Mouse (Mus musculus) adipose tissue, adult 10 weeks (tissue): ENCODE data around the gene Scnm1. TPM values are rescaled to one million over a fixed set of nuclear protein-coding genes. Genes with fewer than 3 reads are reported as not detected.

Experiments
- polyA plus RNA-seq: library from polyadenylated mRNA; stranded (reverse); fragments of 350-450 nt; fragmentation: Illumina TruSeq; extraction: RNeasy Lipid Tissue Mini Kit (QIAGEN cat#74804); gene quantifications from one replicate; pipeline ENCODE4 v1.2.3, GENCODE M21; 2014; ENCODE audit warnings: low read depth, low replicate concordance

Scnm1 gene
- polyA plus RNA-seq, result 34.3 TPM

GRCm38 (mm10) chr3:95133680-95134101, at the start of gene Scnm1, which contains the start of gene Lysmd1:
Scnm1 (minus strand) TSS chr3:95134011.
Lysmd1 (plus strand) TSS chr3:95134088.

GRCm38 (mm10) chr3:95159987-95160963, 26.5 kb upstream of the Scnm1 start, which contains the start of gene Sema6c:
Sema6c (plus strand) TSS chr3:95160457.

GRCm38 (mm10) chr3:95141952-95142616, 8.3 kb upstream of the Scnm1 start, which contains the start of gene Tnfaip8l2:
Tnfaip8l2 (minus strand) TSS chr3:95142360.

GRCm38 (mm10) chr3:95124246-95124645, 9.6 kb downstream of the Scnm1 start, which contains the start of gene Tmod4:
Tmod4 (plus strand) TSS chr3:95124476.

GRCm38 (mm10) chr3:95110911-95111726, 22.7 kb downstream of the Scnm1 start, which contains the start of gene Vps72:
Vps72 (plus strand) TSS chr3:95111022.

GRCm38 (mm10) chr3:95106338-95107117, 27.3 kb downstream of the Scnm1 start, which contains the start of gene Pip5k1a:
Pip5k1a (minus strand) TSS chr3:95106930.

Other genes with a start within 250 kb of the Scnm1 start
- gene Psmb4, start 247.1 kb downstream of the Scnm1 start, polyA plus RNA-seq, result 211 TPM
- 123 TPM for gene Selenbp1, start 201.0 kb downstream of the Scnm1 start, polyA plus RNA-seq
- 13.5 TPM for gene Rfx5, start 179.9 kb downstream of the Scnm1 start, polyA plus RNA-seq
- gene Pi4kb, start 159.3 kb downstream of the Scnm1 start, polyA plus RNA-seq, result 33.9 TPM
- gene Zfp687, start 118.6 kb downstream of the Scnm1 start, polyA plus RNA-seq, result 24.9 TPM
- 134 TPM for gene Psmd4, start 91.4 kb downstream of the Scnm1 start, polyA plus RNA-seq
- gene Pip5k1a, start 27.1 kb downstream of the Scnm1 start, polyA plus RNA-seq, result 19.1 TPM
- 45.3 TPM for gene Vps72, start 23.0 kb downstream of the Scnm1 start, polyA plus RNA-seq
- 0.31 TPM for gene Tmod4, start 9.5 kb downstream of the Scnm1 start, polyA plus RNA-seq
- gene Lysmd1, start 77 bp upstream of the Scnm1 start, polyA plus RNA-seq, result 11.0 TPM
- gene Tnfaip8l2, start 8.3 kb upstream of the Scnm1 start, polyA plus RNA-seq, result 9.1 TPM
- 4.2 TPM for gene Sema6c, start 26.4 kb upstream of the Scnm1 start, polyA plus RNA-seq
- 18.6 TPM for gene Gabpb2, start 83.9 kb upstream of the Scnm1 start, polyA plus RNA-seq
- 69.2 TPM for gene Cdc42se1, start 94.7 kb upstream of the Scnm1 start, polyA plus RNA-seq
- 22.7 TPM for gene Mllt11, start 98.2 kb upstream of the Scnm1 start, polyA plus RNA-seq
- gene Gm128, start 107.6 kb upstream of the Scnm1 start, polyA plus RNA-seq, result 5.9 TPM
- gene Bnipl, start 117.2 kb upstream of the Scnm1 start, polyA plus RNA-seq, result 3.7 TPM
- 62.4 TPM for gene Mindy1, start 147.3 kb upstream of the Scnm1 start, polyA plus RNA-seq
- gene Prune1, start 148.1 kb upstream of the Scnm1 start, polyA plus RNA-seq, result 19.0 TPM
- gene Anxa9, start 173.2 kb upstream of the Scnm1 start, polyA plus RNA-seq, result 18.4 TPM
- gene Cers2, start 180.8 kb upstream of the Scnm1 start, polyA plus RNA-seq, result 147 TPM
- gene Setdb1, start 223.2 kb upstream of the Scnm1 start, polyA plus RNA-seq, result 22.0 TPM